Mouse (Mus musculus) liver, embryonic 11.5 days (tissue): ENCODE results near the gene Nmur1. TPM values are rescaled to one million over a fixed set of nuclear protein-coding genes. Genes with fewer than 3 reads are reported as not detected.

Experiments used
- ATAC-seq: fragments of 200-750 bp; cut with Nextera tagmentation; replicated peaks from 2 replicates; pipeline ENCODE4 v1.8.0; 2017; ENCODE audit warnings: moderate number of reproducible peaks, mild to moderate bottlenecking, moderate TSS enrichment, moderate library complexity; ENCODE audit not compliant: low FRiP score
- DNase-seq: peaks from one replicate; pipeline ENCODE4 v3.0.0-alpha.2; 2017; ENCODE audit warnings: low spot score
- H3K27ac ChIP-seq: fragments of 300-500 bp; sonication (generic); 2 replicates; pipeline ENCODE4 v1.5.1; 2014; ENCODE audit warnings: mild to moderate bottlenecking, low read depth, low read length, control low read depth
- H3K27me3 ChIP-seq: fragments of 300-500 bp; sonication (generic); replicated peaks from 2 replicates; pipeline ENCODE4 v1.6.1; 2014; ENCODE audit warnings: low read length, mixed read lengths; ENCODE audit not compliant: control insufficient read depth, insufficient read depth
- H3K36me3 ChIP-seq: fragments of 300-500 bp; sonication (generic); 2 replicates; pipeline ENCODE4 v1.6.1; 2014; ENCODE audit warnings: mild to moderate bottlenecking, low read length, moderate library complexity, mixed read lengths; ENCODE audit not compliant: control insufficient read depth, insufficient read depth
- H3K4me1 ChIP-seq: fragments of 300-500 bp; sonication (generic); replicated peaks from 2 replicates; pipeline ENCODE4 v1.6.1; 2014; ENCODE audit warnings: low read length, mixed read lengths; ENCODE audit not compliant: control insufficient read depth, insufficient read depth
- H3K4me2 ChIP-seq: fragments of 300-500 bp; sonication (generic); 2 replicates; pipeline ENCODE4 v1.6.1; 2014; ENCODE audit warnings: mild to moderate bottlenecking, control low read depth, moderate library complexity
- H3K4me3 ChIP-seq: fragments of 300-500 bp; sonication (generic); 2 replicates; pipeline ENCODE4 v1.5.1; 2014; ENCODE audit warnings: low read depth, low read length, control low read depth
- H3K9ac ChIP-seq: fragments of 300-500 bp; sonication (generic); 2 replicates; pipeline ENCODE4 v1.6.1; 2014; ENCODE audit warnings: low read depth, low read length, control low read depth
- H3K9me3 ChIP-seq: fragments of 300-500 bp; sonication (generic); 2 replicates; pipeline ENCODE4 v1.6.1; 2016; ENCODE audit warnings: low read length, inconsistent platforms, mixed read lengths; ENCODE audit not compliant: control insufficient read depth
- WGBS: fragments of 180-500 bp; shearing (Covaris S2); extraction: QIAGEN DNeasy Blood & Tissue Kit; methylation state at CpG from one replicate; pipeline ENCODE4 v1.1.7; 2014; 5-methylcytosine and 5-hydroxymethylcytosine counted together
- polyA plus RNA-seq: library from polyadenylated mRNA; unstranded; fragments of >200 nt; fragmentation: Nextera tagmentation; extraction: Ambion mirVana; gene quantifications from 2 replicates; pipeline ENCODE4 v1.2.1, GENCODE M21; 2014

Gene Nmur1
- polyA plus RNA-seq, 1 experiment from 2014 or later, result not detected

- ATAC-seq (no peak), DNase-seq (no peak)
- 0 out of 2 replicates have a peak, but pooled peaks cover 3% of the 10 kb centered on the region for H3K27me3 ChIP-seq
- no peaks in the 10 kb centered on the region for H3K9me3 ChIP-seq
- peak overlapping the region; percentile 98 for H3K27ac ChIP-seq
- H3K4me2 ChIP-seq, result peak overlapping the region; percentile 95
- peaks cover 36% of the 10 kb centered on the region for H3K4me1 ChIP-seq
- 7% methylated on average over 24 of the region's 24 CpGs for WGBS
- no peaks in the 10 kb centered on the region for H3K36me3 ChIP-seq
- H3K9ac ChIP-seq, result peak overlapping the region; percentile 96
- peak overlapping the region; percentile 59 for H3K4me3 ChIP-seq
Observed at GRCm38 (mm10) chr1:86442832-86443231, 16.8 kb upstream of the Nmur1 start.

- WGBS, result under 1% methylated on average over 81 of the region's 81 CpGs
- ATAC-seq, result peak; percentile 64
- Histone ChIP-seq H3K27ac (peak overlapping the region; percentile 98), H3K4me1 (peaks cover 37% of the 10 kb centered on the region), H3K9ac (peak overlapping the region; percentile 96), H3K36me3 (no peaks in the 10 kb centered on the region), H3K4me2 (peak overlapping the region; percentile 95), H3K27me3 (0 out of 2 replicates have a peak, but pooled peaks cover 3% of the 10 kb centered on the region), H3K9me3 (no peaks in the 10 kb centered on the region), H3K4me3 (peak overlapping the region; percentile 59)
- DNase-seq, result peak; percentile 92
Observed at GRCm38 (mm10) chr1:86441980-86442831, 16.2 kb upstream of the Nmur1 start.

DNA sequence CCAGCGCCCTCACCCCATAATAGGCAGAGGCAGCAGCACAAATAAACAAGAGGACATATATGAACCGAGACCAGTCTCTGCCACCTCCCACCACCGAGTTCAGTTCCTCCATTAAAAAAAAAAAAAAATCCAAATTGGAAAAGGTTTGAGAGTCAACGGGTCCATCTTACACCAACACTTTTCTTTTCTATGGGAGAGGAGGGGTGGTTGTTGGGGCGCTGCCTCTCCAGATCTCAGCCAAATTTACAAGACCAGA lies 15.6 kb upstream of the Nmur1 start:
- WGBS, result 1% methylated on average over 5 of the region's 5 CpGs
- ATAC-seq (no peak), DNase-seq (no peak)
- H3K4me3 ChIP-seq, result peak overlapping the region; percentile 59
- no peaks in the 10 kb centered on the region for H3K9me3 ChIP-seq
- 0 out of 2 replicates have a peak, but pooled peaks cover 3% of the 10 kb centered on the region for H3K27me3 ChIP-seq
- peaks cover 38% of the 10 kb centered on the region for H3K4me1 ChIP-seq
- H3K9ac ChIP-seq, result peak overlapping the region; percentile 96
- H3K36me3 ChIP-seq, result no peaks in the 10 kb centered on the region
- peak overlapping the region; percentile 95 for H3K4me2 ChIP-seq
- H3K27ac ChIP-seq, result peak overlapping the region; percentile 98

DNA sequence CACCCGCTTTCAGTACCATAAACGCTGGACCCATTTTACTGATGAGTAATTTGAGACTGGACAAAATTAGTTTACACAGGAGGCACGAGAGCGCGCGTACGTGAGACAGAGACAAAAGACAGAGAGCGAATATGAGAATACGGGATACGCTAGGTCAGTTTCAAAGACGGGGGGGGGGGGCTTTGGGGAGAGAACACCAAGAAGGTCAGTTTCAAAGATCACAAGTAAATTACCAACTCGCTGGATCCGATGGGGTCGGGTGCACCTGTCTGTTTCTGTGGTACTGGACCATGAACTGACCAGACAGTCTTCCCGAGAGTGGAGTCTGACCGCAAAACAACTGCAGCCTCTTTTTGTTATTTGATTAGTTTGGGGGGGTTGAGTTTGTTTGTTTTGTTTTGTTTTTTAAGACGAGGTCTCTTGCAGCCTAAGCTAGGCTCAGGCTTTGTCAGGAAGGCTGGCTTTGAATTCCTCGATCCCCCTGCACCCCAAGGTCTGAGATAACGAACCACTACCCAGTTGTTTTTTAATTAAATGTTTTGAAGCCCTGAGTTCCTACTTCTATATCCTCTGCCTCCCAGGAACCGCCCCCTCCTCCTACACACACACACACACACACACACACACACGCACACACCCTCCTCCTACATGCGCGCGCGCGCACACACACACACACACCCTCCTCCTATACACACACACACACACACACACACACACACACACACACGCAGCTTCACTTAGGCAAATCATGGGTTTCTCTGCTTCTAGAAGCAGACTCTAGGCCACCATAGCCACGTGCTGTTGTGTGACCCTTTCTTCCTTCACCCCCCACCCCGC lies 15.1 kb upstream of the Nmur1 start:
- no peaks in the 10 kb centered on the region for H3K9me3 ChIP-seq
- H3K4me2 ChIP-seq, result peak overlapping the region; percentile 95
- DNase-seq, result peak; percentile 73
- 0 out of 2 replicates have a peak, but pooled peaks cover 3% of the 10 kb centered on the region for H3K27me3 ChIP-seq
- peak overlapping the region; percentile 59 for H3K4me3 ChIP-seq
- peak overlapping the region; percentile 98 for H3K27ac ChIP-seq
- WGBS, result under 1% methylated on average over 29 of the region's 29 CpGs
- no peaks in the 10 kb centered on the region for H3K36me3 ChIP-seq
- H3K9ac ChIP-seq, result peak overlapping the region; percentile 96
- peaks cover 38% of the 10 kb centered on the region for H3K4me1 ChIP-seq
- peak; percentile 56 for ATAC-seq

- peak overlapping the region; percentile 96 for H3K9ac ChIP-seq
- peaks cover 42% of the 10 kb centered on the region for H3K4me1 ChIP-seq
- DNase-seq (peak; percentile 93), ATAC-seq (peak; percentile 78)
- H3K36me3 ChIP-seq, result no peaks in the 10 kb centered on the region
- peak overlapping the region; percentile 95 for H3K4me2 ChIP-seq
- H3K4me3 ChIP-seq, result peak overlapping the region; percentile 59
- H3K27me3 ChIP-seq, result 0 out of 2 replicates have a peak, but pooled peaks cover 3% of the 10 kb centered on the region
- H3K27ac ChIP-seq, result peak overlapping the region; percentile 98
- H3K9me3 ChIP-seq, result no peaks in the 10 kb centered on the region
- WGBS, result 9% methylated on average over 18 of the region's 18 CpGs
Observed at GRCm38 (mm10) chr1:86440171-86440886, 14.3 kb upstream of the Nmur1 start.

- Histone ChIP-seq H3K4me1 (peaks cover 49% of the 10 kb centered on the region), H3K9ac (no peak overlapping the region), H3K27me3 (0 out of 2 replicates have a peak, but pooled peaks cover 3% of the 10 kb centered on the region), H3K4me2 (peak overlapping the region; percentile 95), H3K4me3 (no peak overlapping the region), H3K36me3 (no peaks in the 10 kb centered on the region), H3K27ac (0 out of 2 replicates have a peak overlapping the region, but pooled peaks have one; percentile 5), H3K9me3 (no peaks in the 10 kb centered on the region)
- 26% methylated on average over 8 of the region's 8 CpGs for WGBS
- no peak for ATAC-seq
- no peak for DNase-seq
Observed at GRCm38 (mm10) chr1:86439487-86440170, 13.6 kb upstream of the Nmur1 start.

GRCm38 (mm10) chr1:86438501-86438900 lies 12.5 kb upstream of the Nmur1 start:
- DNase-seq, result no peak

GRCm38 (mm10) chr1:86438014-86438319 lies 11.9 kb upstream of the Nmur1 start:
- ATAC-seq (no peak), DNase-seq (no peak)
- WGBS, result 52% methylated on average over 6 of the region's 6 CpGs
- Histone ChIP-seq H3K9me3 (no peaks in the 10 kb centered on the region), H3K4me3 (no peak overlapping the region), H3K27me3 (0 out of 2 replicates have a peak, but pooled peaks cover 3% of the 10 kb centered on the region), H3K9ac (no peak overlapping the region), H3K4me2 (no peak overlapping the region), H3K27ac (no peak overlapping the region), H3K36me3 (no peaks in the 10 kb centered on the region), H3K4me1 (peaks cover 46% of the 10 kb centered on the region)

More at GRCm38 (mm10) chr1:86438501-86438900, 12.5 kb upstream of the Nmur1 start:
- 82% methylated on average over 2 of the region's 2 CpGs for WGBS
- H3K27me3 ChIP-seq, result 0 out of 2 replicates have a peak, but pooled peaks cover 3% of the 10 kb centered on the region
- peaks cover 47% of the 10 kb centered on the region for H3K4me1 ChIP-seq
- no peaks in the 10 kb centered on the region for H3K9me3 ChIP-seq
- no peak overlapping the region for H3K4me3 ChIP-seq
- no peak overlapping the region for H3K9ac ChIP-seq
- no peaks in the 10 kb centered on the region for H3K36me3 ChIP-seq
- H3K27ac ChIP-seq, result no peak overlapping the region; the same call in 1 of the 2 replicates
- no peak overlapping the region for H3K4me2 ChIP-seq
- no peak for ATAC-seq
